Mouse (Mus musculus): ENCODE data around the gene Pex19. TPM values are rescaled to one million over a fixed set of nuclear protein-coding genes. Genes with fewer than 3 reads are reported as not detected.

The Pex19 gene
- total and polyA plus RNA-seq, 3 experiments: 26.3 to 53.6 TPM; not detected in 1

- TF ChIP-seq MYC (IDR thresholded peaks at IDR 0.05; ENCODE audit: low read depth, low read length): no peak
- TF ChIP-seq RAD21 (IDR thresholded peaks at IDR 0.05; ENCODE audit: low read depth, low read length): no peak
- no peak for TF ChIP-seq USF1 (IDR thresholded peaks at IDR 0.05; ENCODE audit: low read depth, low read length)
- no peak for TF ChIP-seq EP300 (IDR thresholded peaks at IDR 0.05; ENCODE audit: low read depth in 1 of 2, low read length in 2 of 2)
- no peak for TF ChIP-seq MYB (IDR thresholded peaks at IDR 0.05; ENCODE audit: low read depth, low read length)
- no peak; the same call in 1 of the 2 replicates for TF ChIP-seq ZNF384 (IDR thresholded peaks at IDR 0.05; ENCODE audit: low read depth, low read length)
- peak; percentile 81 for TF ChIP-seq TBP (IDR thresholded peaks at IDR 0.05; ENCODE audit: low read depth, low read length)
- no peak for TF ChIP-seq USF2 (IDR thresholded peaks at IDR 0.05; ENCODE audit: borderline replicate concordance in 1 of 2, insufficient read depth in 1 of 2, low read depth in 1 of 2, low read length in 2 of 2)
- peak; percentile 42 for TF ChIP-seq TCF12 (IDR thresholded peaks at IDR 0.05; ENCODE audit: low read depth, low read length)
- peak; percentile 94 for TF ChIP-seq ELF1 (IDR thresholded peaks at IDR 0.05; ENCODE audit: low read depth, low read length)
- TF ChIP-seq MXI1 (IDR thresholded peaks at IDR 0.05; ENCODE audit: low read depth, low read length): no peak; the same call in none of the 2 replicates
- TF ChIP-seq POLR2AphosphoS2 (IDR thresholded peaks at IDR 0.05; ENCODE audit: low read length): peak; percentile 83; the same call in 1 of the 2 replicates
- TF ChIP-seq ETS1 (IDR thresholded peaks at IDR 0.05; ENCODE audit: low read depth, low read length): no peak
- TF ChIP-seq MEF2A (IDR thresholded peaks at IDR 0.05; ENCODE audit: extremely low read depth, insufficient replicate concordance, low read depth, low read length, poor library complexity, severe bottlenecking): no peak
- no peak for TF ChIP-seq TAL1 (IDR thresholded peaks at IDR 0.05; ENCODE audit: low read length)
- TF ChIP-seq POLR2AphosphoS5 (IDR thresholded peaks at IDR 0.05; ENCODE audit: borderline replicate concordance, low read depth, low read length): no peak
- TF ChIP-seq KAT2A (conservative IDR thresholded peaks at IDR 0.05; ENCODE audit: low read depth, low read length): peak; percentile 61; the same call in 1 of the 2 replicates
- peak; percentile 15; the same call in 1 of the 2 replicates for TF ChIP-seq RCOR1 (IDR thresholded peaks at IDR 0.05; ENCODE audit: low read depth, low read length)
- TF ChIP-seq E2F4 (IDR thresholded peaks at IDR 0.05; ENCODE audit: borderline replicate concordance, low read depth, low read length): peak; percentile 23; the same call in 1 of the 2 replicates
- TF ChIP-seq MAZ (IDR thresholded peaks at IDR 0.05; ENCODE audit: low read depth, low read length): no peak; the same call in 1 of the 2 replicates
- TF ChIP-seq JUND (IDR thresholded peaks at IDR 0.05; ENCODE audit: low read depth, low read length): no peak
Observed at GRCm38 (mm10) chr1:172082101-172082898, 44.3 kb upstream of the Pex19 start, which contains the start of the genes Copa and Ncstn (continued).

- DNase-seq (ENCODE audit: low read depth, low spot score): no peak
- H3K27ac ChIP-seq (ENCODE audit: control insufficient read depth, low read depth, low read length): peak overlapping the region; percentile 53
- peak overlapping the region; percentile 92 for H3K9ac ChIP-seq (ENCODE audit: control insufficient read depth, low read depth, low read length, poor library complexity, severe bottlenecking)
- H3K79me2 ChIP-seq (ENCODE audit: control insufficient read depth, insufficient read depth, low read length, poor library complexity): peaks cover 44% of the 10 kb centered on the region
- H3K36me3 ChIP-seq (ENCODE audit: control insufficient read depth in 1 of 2, insufficient read depth in 2 of 2, low read length in 2 of 2): peaks cover 0 to 23% of the 10 kb centered on the region in 2 experiments; a peak in 3 of 4 replicates
- peak overlapping the region; percentile 94 to 98 for H3K4me3 ChIP-seq (ENCODE audit: control insufficient read depth in 1 of 2, insufficient read depth in 1 of 2, low read depth in 2 of 2, low read length in 2 of 2)
- H3K27me3 ChIP-seq (ENCODE audit: control insufficient read depth in 1 of 2, insufficient read depth in 2 of 2, low read length in 2 of 2): no peaks in the 10 kb centered on the region
- H3K4me1 ChIP-seq (ENCODE audit: control insufficient read depth in 1 of 2, insufficient read depth in 2 of 2, low read length in 2 of 2): peaks cover 8 to 9% of the 10 kb centered on the region in 2 experiments
- no peaks in the 10 kb centered on the region for H3K9me3 ChIP-seq (replicated peaks; ENCODE audit: insufficient read depth, low read length)
- no peak for TF ChIP-seq UBTF (IDR thresholded peaks at IDR 0.05; ENCODE audit: borderline replicate concordance, insufficient read depth, low read depth, low read length)
- peak in 1 of 2 experiments; percentile 82; a peak in 2 of 4 replicates for TF ChIP-seq POLR2A (IDR thresholded peaks at IDR 0.05; ENCODE audit: control insufficient read depth in 1 of 2, insufficient read depth in 1 of 2, low read depth in 1 of 2, low read length in 2 of 2, poor library complexity in 1 of 2)
- TF ChIP-seq TBP (IDR thresholded peaks at IDR 0.05; ENCODE audit: low read depth, low read length): no peak
- TF ChIP-seq SIN3A (IDR thresholded peaks at IDR 0.05; ENCODE audit: low read length): no peak
Observed at GRCm38 (mm10) chr1:172082899-172083445, 43.6 kb upstream of the Pex19 start.

All from MEL (cell line).